18 mouse cellular contexts compared by ENCODE assay signal in genomic region chr5:142423701-142424100, GRCm38 (mm10). TPM values are rescaled to one million over a fixed set of nuclear protein-coding genes. Genes with fewer than 3 reads are reported as not detected.
A peak's percentile ranks its signal among the peaks of the same experiment; 100 is the strongest.
DNase-seq lines count a peak whose midpoint lies in the region; ATAC-seq and TF ChIP-seq lines count a peak whose summit lies in the region.
"Had no signal": no experiment of that assay in that cellular context is flagged by ENCODE, and none has a peak within 500 bp of the region (broad histone marks: within the 10 kb centered on the region; RNA-seq: fewer than 3 reads in every experiment).

No protein-coding gene starts in this region.

- 52% methylated on average over 3 of the region's 3 CpGs for WGBS in heart, embryonic 13.5 days
- 44% methylated on average over 3 of the region's 3 CpGs for WGBS in kidney, embryonic 15.5 days
- 51% methylated on average over 3 of the region's 3 CpGs for WGBS in midbrain, embryonic 13.5 days
- 47% methylated on average over 3 of the region's 3 CpGs for WGBS in midbrain, embryonic 16.5 days
- 61% methylated on average over 3 of the region's 3 CpGs for WGBS in stomach, postnatal 0 days

- H3K36me3 ChIP-seq in heart, embryonic 13.5 days = peaks cover 21% of the 10 kb centered on the region
- peaks cover 33% of the 10 kb centered on the region for H3K36me3 ChIP-seq in kidney, embryonic 15.5 days
- peaks cover 22% of the 10 kb centered on the region for H3K36me3 ChIP-seq in midbrain, embryonic 13.5 days
- no peaks in the 10 kb centered on the region for H3K36me3 ChIP-seq in midbrain, embryonic 16.5 days (ENCODE audit: control insufficient read depth, insufficient read depth, low read length)
- H3K36me3 ChIP-seq in stomach, postnatal 0 days (ENCODE audit: control insufficient read depth, insufficient read depth, low read length) = peaks cover 3% of the 10 kb centered on the region; the same call in 1 of the 2 replicates
- H3K36me3 ChIP-seq: hindbrain, embryonic 15.5 days had no signal

- H3K27me3 ChIP-seq in heart, embryonic 13.5 days (replicated peaks) = no peaks in the 10 kb centered on the region
- H3K27me3 ChIP-seq in kidney, embryonic 15.5 days = no peaks in the 10 kb centered on the region
- H3K27me3 ChIP-seq in midbrain, embryonic 13.5 days = no peaks in the 10 kb centered on the region
- H3K27me3 ChIP-seq in midbrain, embryonic 16.5 days (ENCODE audit: control insufficient read depth, insufficient read depth, low read depth, low read length) = no peaks in the 10 kb centered on the region
- no peaks in the 10 kb centered on the region for H3K27me3 ChIP-seq in stomach, postnatal 0 days (ENCODE audit: control insufficient read depth, insufficient read depth, low read length)
- H3K27me3 ChIP-seq: hindbrain, embryonic 15.5 days; liver, embryonic 12.5 days; Patski had no signal

- peak overlapping the region; percentile 94; the same call in 1 of the 2 replicates for H3K27ac ChIP-seq in heart, embryonic 13.5 days (replicated peaks)
- H3K27ac ChIP-seq in kidney, embryonic 15.5 days = peak overlapping the region; percentile 93; the same call in 1 of the 2 replicates
- peak overlapping the region; percentile 14; the same call in 1 of the 2 replicates for H3K27ac ChIP-seq in midbrain, embryonic 13.5 days
- no peak overlapping the region for H3K27ac ChIP-seq in midbrain, embryonic 16.5 days (ENCODE audit: low read length)
- H3K27ac ChIP-seq in stomach, postnatal 0 days (replicated peaks) = peak overlapping the region; percentile 96; the same call in 1 of the 2 replicates

- H3K4me3 ChIP-seq in heart, embryonic 13.5 days = no peak overlapping the region
- no peak overlapping the region for H3K4me3 ChIP-seq in kidney, embryonic 15.5 days (replicated peaks)
- no peak overlapping the region for H3K4me3 ChIP-seq in midbrain, embryonic 13.5 days (replicated peaks)
- no peak overlapping the region for H3K4me3 ChIP-seq in midbrain, embryonic 16.5 days (ENCODE audit: low read depth, low read length)
- no peak overlapping the region for H3K4me3 ChIP-seq in stomach, postnatal 0 days (ENCODE audit: low read depth, low read length)
- H3K4me3 ChIP-seq: hindbrain, embryonic 15.5 days; liver, embryonic 12.5 days had no signal

- TF ChIP-seq EP300 in stomach, postnatal 0 days (optimal IDR thresholded peaks at IDR 0.05) = no peak

- no peak overlapping the region for H3K4me2 ChIP-seq in heart, embryonic 13.5 days
- peak overlapping the region; percentile 33; the same call in 1 of the 2 replicates for H3K4me2 ChIP-seq in kidney, embryonic 15.5 days
- H3K4me2 ChIP-seq in midbrain, embryonic 13.5 days (replicated peaks) = no peak overlapping the region
- no peak overlapping the region for H3K4me2 ChIP-seq in midbrain, embryonic 16.5 days (ENCODE audit: low read length)
- peak overlapping the region; percentile 46; the same call in 1 of the 2 replicates for H3K4me2 ChIP-seq in stomach, postnatal 0 days (replicated peaks; ENCODE audit: low read depth)
- H3K4me2 ChIP-seq: hindbrain, embryonic 15.5 days had no signal

- peaks cover 95% of the 10 kb centered on the region for H3K4me1 ChIP-seq in heart, embryonic 13.5 days
- H3K4me1 ChIP-seq in kidney, embryonic 15.5 days = peaks cover 50% of the 10 kb centered on the region
- H3K4me1 ChIP-seq in midbrain, embryonic 13.5 days (replicated peaks) = peaks cover 57% of the 10 kb centered on the region
- peaks cover 25% of the 10 kb centered on the region for H3K4me1 ChIP-seq in midbrain, embryonic 16.5 days (ENCODE audit: control insufficient read depth, insufficient read depth, low read length)
- H3K4me1 ChIP-seq in stomach, postnatal 0 days (replicated peaks; ENCODE audit: control insufficient read depth, insufficient read depth) = peaks cover 22% of the 10 kb centered on the region

- intact Hi-C loops in heart, postnatal 36 days (cut with DNase I) = loop anchor here (2.0 kb wide), 1 partner anchor 21 kb away; no protein-coding TSS in a partner anchor

- TF ChIP-seq CTCF in stomach, postnatal 0 days (IDR thresholded peaks at IDR 0.05; ENCODE audit: low read depth) = no peak

- DNase-seq in heart, postnatal 36 days = no peak
- DNase-seq in kidney, postnatal 14 days = no peak
- DNase-seq in stomach, postnatal 0 days (ENCODE audit: low spot score) = no peak
- DNase-seq in B cell, adult 2 months = no peak
- DNase-seq: adrenal gland, adult 8-10 months; kidney, adult 18-20 months; kidney, postnatal 36 days; layer of hippocampus, adult 9-11 months; lung, adult 2 months; right cerebral cortex, postnatal 14 days; thymus, adult 18-20 months had no signal

- ATAC-seq in heart, embryonic 13.5 days (ENCODE audit: extremely low read depth, insufficient number of reproducible peaks, low FRiP score, low TSS enrichment) = no peak
- no peak for ATAC-seq in kidney, embryonic 15.5 days (replicated peaks; ENCODE audit: low FRiP score)
- no peak for ATAC-seq in midbrain, embryonic 13.5 days
- no peak for ATAC-seq in midbrain, embryonic 16.5 days
- no peak for ATAC-seq in stomach, postnatal 0 days (ENCODE audit: low FRiP score, low TSS enrichment)
- ATAC-seq: liver, embryonic 12.5 days had no signal

- H3K9me3 ChIP-seq in heart, embryonic 13.5 days = no peaks in the 10 kb centered on the region
- H3K9me3 ChIP-seq in kidney, embryonic 15.5 days (replicated peaks) = no peaks in the 10 kb centered on the region
- H3K9me3 ChIP-seq in midbrain, embryonic 13.5 days = no peaks in the 10 kb centered on the region
- H3K9me3 ChIP-seq in midbrain, embryonic 16.5 days (replicated peaks; ENCODE audit: control insufficient read depth, low read length, poor library complexity, severe bottlenecking) = no peaks in the 10 kb centered on the region
- no peaks in the 10 kb centered on the region for H3K9me3 ChIP-seq in stomach, postnatal 0 days (ENCODE audit: control insufficient read depth, low read length)
- H3K9me3 ChIP-seq: hindbrain, embryonic 15.5 days; liver, embryonic 12.5 days had no signal

- H3K9ac ChIP-seq in heart, embryonic 13.5 days = no peak overlapping the region
- H3K9ac ChIP-seq in kidney, embryonic 15.5 days = no peak overlapping the region
- no peak overlapping the region for H3K9ac ChIP-seq in midbrain, embryonic 13.5 days (replicated peaks)
- no peak overlapping the region for H3K9ac ChIP-seq in midbrain, embryonic 16.5 days (ENCODE audit: low read depth, low read length)
- no peak overlapping the region for H3K9ac ChIP-seq in stomach, postnatal 0 days (ENCODE audit: low read length)
- H3K9ac ChIP-seq: hindbrain, embryonic 15.5 days; liver, embryonic 12.5 days had no signal

RNA-seq across cellular contexts. Expression of gene Foxk1, which starts 22.4 kb away (rescaled TPM):
- 3.4 and 4.3 TPM in 2 replicates for polyA plus RNA-seq in heart, embryonic 13.5 days (2015; fragmentation: Nextera tagmentation; extraction: Ambion mirVana)
- 10 to 100 TPM; 15.7 to 15.8 TPM for total RNA-seq in heart, postnatal 36 days (2021)
- 6.4 and 7.7 TPM in 2 replicates for polyA plus RNA-seq in kidney, embryonic 15.5 days (2015; fragmentation: Nextera tagmentation; extraction: Ambion mirVana)
- 4.8 and 5.1 TPM in 2 replicates for polyA plus RNA-seq in midbrain, embryonic 13.5 days (2015; fragmentation: Nextera tagmentation; extraction: Ambion mirVana)
- polyA plus RNA-seq in midbrain, embryonic 16.5 days (2015; fragmentation: Nextera tagmentation; extraction: Ambion mirVana) = 6.0 and 6.7 TPM in 2 replicates
- polyA plus RNA-seq in stomach, postnatal 0 days (2015; fragmentation: Nextera tagmentation; extraction: Ambion mirVana) = 3.5 and 3.8 TPM in 2 replicates

RNA-seq across cellular contexts. Expression of gene Ap5z1, which starts 40.0 kb away (rescaled TPM):
- polyA plus RNA-seq in heart, embryonic 13.5 days (2015; fragmentation: Nextera tagmentation; extraction: Ambion mirVana) = 6.9 and 7.4 TPM in 2 replicates
- 1 to 10 TPM; 6.2 to 6.4 TPM for total RNA-seq in heart, postnatal 36 days (2021)
- polyA plus RNA-seq in kidney, embryonic 15.5 days (2015; fragmentation: Nextera tagmentation; extraction: Ambion mirVana) = 10.2 and 12.9 TPM in 2 replicates
- polyA plus RNA-seq in midbrain, embryonic 13.5 days (2015; fragmentation: Nextera tagmentation; extraction: Ambion mirVana) = 14.3 and 14.8 TPM in 2 replicates
- polyA plus RNA-seq in midbrain, embryonic 16.5 days (2015; fragmentation: Nextera tagmentation; extraction: Ambion mirVana) = 12.2 and 14.1 TPM in 2 replicates
- polyA plus RNA-seq in stomach, postnatal 0 days (2015; fragmentation: Nextera tagmentation; extraction: Ambion mirVana) = 4.2 and 5.0 TPM in 2 replicates

Comparison
In these comparisons a context has a peak if more than half of its experiments do, and no peak if none do; other contexts are left out.
1. H3K4me2 ChIP-seq: peak in kidney, embryonic 15.5 days (single experiment) and stomach, postnatal 0 days (single experiment); none in heart, embryonic 13.5 days (single experiment), midbrain, embryonic 13.5 days (single experiment) and midbrain, embryonic 16.5 days (single experiment).